Mouse (Mus musculus): Measurements from ENCODE around the gene Snapc2. TPM values are rescaled to one million over a fixed set of nuclear protein-coding genes. Genes with fewer than 3 reads are reported as not detected.
"Not testable (repeated sequence)": the region's sequence is repeated elsewhere in the genome, so short reads cannot be mapped to it uniquely, and the experiment has no call there.

Snapc2 gene
- polyA plus RNA-seq, 1 experiment: 13.5 TPM

DNA sequence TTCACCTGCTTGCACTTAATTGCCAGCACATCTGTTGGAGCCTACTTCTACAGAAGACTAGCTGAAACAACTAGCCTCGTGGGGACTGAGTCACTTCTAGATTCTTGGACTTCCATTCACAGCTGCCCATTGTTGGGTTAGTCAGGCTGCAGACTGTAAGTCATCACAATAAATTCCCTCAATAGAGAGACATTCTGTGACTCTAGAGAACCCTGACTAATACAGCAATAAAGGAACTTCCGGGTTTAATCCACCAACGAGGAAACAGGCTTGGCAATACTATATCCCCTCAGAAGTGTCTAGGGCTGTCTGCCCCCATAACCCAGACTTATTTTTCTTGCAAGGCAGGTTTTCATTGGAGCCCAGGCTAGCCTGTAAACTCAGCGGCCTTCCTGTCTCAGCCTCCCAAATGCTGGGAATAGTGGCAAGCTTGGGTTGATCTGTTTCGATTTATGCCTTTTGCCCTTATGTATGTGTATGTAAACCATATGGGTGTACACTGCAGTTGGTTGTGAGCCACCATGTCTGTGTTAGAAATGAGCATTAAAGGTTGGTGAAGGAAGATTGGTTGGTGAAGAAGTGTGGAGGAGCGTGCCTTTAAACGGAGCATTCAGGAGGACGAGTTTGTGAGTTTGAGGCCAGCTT lies 642 bp upstream of the Snapc2 start:
- Histone ChIP-seq H3K4me1 (ENCODE audit: control insufficient read depth, insufficient read depth, insufficient read length, low read length) (peaks cover 2% of the 10 kb centered on the region; the same call in 1 of the 2 replicates), H3K27ac (replicated peaks; ENCODE audit: low read depth, low read length) (0 out of 2 replicates have a peak overlapping the region, but pooled peaks have one; percentile 40), H3K4me3 (ENCODE audit: insufficient read depth, low read depth, low read length) (peak overlapping the region; percentile 96)

DNA sequence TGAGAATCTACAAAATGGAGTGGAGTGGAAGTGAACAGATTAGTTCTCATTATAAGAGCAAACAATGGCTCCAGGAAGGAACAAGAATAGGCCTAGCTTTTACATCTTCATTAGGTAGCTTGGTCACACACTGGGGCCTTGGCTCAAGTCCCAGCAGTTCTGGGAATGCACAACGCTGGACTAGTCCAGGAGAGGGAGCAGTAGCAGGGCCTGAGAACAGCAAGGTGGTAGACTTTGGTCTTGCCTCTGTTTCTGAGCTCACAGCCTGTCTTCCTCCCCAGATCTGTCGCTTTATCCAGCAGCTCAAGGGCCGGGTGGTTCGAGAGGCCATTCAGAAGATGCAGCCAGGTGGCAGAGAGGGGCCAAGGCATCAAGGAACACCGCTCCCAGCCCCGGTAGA lies 1.1 kb downstream of the Snapc2 start:
- peaks cover 6% of the 10 kb centered on the region; the same call in 1 of the 2 replicates for H3K4me1 ChIP-seq (ENCODE audit: control insufficient read depth, insufficient read depth, insufficient read length, low read length)
- H3K27ac ChIP-seq (replicated peaks; ENCODE audit: low read depth, low read length): no peak overlapping the region

DNA sequence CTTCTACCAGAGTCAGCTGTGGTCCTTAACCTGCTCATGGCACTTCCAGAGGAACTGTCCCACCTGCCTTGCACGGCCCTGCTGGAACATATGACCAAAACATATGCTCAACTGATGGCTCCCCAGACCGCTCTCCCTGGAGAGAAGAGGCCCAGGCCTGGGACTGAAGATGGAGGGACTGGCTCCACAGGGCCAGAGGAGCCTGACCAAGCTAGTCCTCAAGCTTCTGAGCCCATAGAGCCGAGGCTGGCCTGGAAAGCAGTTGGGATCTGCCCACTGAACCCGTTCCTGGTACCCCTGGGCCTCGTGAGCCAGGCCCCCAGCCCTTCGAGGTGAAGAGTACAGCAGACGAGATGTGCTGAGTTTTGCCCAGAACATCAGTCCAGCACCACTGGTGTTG lies 2.6 kb downstream of the Snapc2 start:
- not testable (repeated sequence) for H3K4me3 ChIP-seq (ENCODE audit: insufficient read depth, low read depth, low read length); H3K4me1 ChIP-seq (ENCODE audit: control insufficient read depth, insufficient read depth, insufficient read length, low read length); H3K27ac ChIP-seq (replicated peaks; ENCODE audit: low read depth, low read length)

More for the DNA sequence above, 1.1 kb downstream of the Snapc2 start:
- H3K4me3 ChIP-seq (ENCODE audit: insufficient read depth, low read depth, low read length): peak overlapping the region; percentile 10; the same call in 1 of the 2 replicates

DNA sequence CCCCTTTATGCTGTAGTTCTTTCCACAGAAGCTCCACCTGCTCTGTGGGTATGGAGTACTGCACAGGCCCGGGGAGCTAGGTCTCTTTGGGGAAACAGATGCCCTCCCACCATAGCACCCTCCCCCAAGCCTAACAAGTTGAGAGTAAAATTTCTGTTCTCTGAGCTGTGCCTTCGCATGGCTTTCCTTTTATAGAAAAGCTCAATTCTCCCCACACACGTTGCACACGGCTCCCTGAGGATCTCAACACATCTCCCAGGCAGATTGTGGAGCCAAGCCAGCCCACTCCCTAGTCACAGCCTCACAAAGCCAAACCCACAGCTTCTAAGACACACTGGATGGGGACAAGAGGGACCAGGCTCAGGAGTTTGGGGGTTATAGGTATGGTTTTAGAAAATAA lies 4.0 kb downstream of the Snapc2 start:
- Histone ChIP-seq H3K27ac (replicated peaks; ENCODE audit: low read depth, low read length) (no peak overlapping the region), H3K4me3 (ENCODE audit: insufficient read depth, low read depth, low read length) (no peak overlapping the region), H3K4me1 (ENCODE audit: control insufficient read depth, insufficient read depth, insufficient read length, low read length) (peaks cover 6% of the 10 kb centered on the region; the same call in 1 of the 2 replicates)

DNA sequence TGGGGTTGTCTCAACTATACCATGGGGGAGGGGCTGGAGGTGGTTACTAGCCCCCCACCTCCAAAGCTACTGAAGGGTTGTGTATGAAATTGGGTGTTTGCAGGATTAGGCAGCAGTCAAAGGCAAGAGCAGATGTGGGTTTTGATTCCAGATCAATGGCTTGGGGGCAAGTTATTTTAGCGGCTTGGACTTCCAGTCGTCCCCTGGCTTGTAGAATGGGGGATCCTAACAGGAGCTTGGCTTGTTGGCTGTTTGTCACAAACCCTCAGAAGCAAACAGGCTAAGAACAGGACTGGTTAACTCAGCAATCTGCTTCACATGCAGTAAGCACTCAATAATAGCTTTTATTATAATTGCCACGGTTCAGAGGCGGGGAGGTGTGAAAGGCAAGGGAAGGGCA lies 4.5 kb downstream of the Snapc2 start:
- Histone ChIP-seq H3K4me1 (ENCODE audit: control insufficient read depth, insufficient read depth, insufficient read length, low read length) (peaks cover 6% of the 10 kb centered on the region; the same call in 1 of the 2 replicates), H3K4me3 (ENCODE audit: insufficient read depth, low read depth, low read length) (no peak overlapping the region), H3K27ac (replicated peaks; ENCODE audit: low read depth, low read length) (no peak overlapping the region)

DNA sequence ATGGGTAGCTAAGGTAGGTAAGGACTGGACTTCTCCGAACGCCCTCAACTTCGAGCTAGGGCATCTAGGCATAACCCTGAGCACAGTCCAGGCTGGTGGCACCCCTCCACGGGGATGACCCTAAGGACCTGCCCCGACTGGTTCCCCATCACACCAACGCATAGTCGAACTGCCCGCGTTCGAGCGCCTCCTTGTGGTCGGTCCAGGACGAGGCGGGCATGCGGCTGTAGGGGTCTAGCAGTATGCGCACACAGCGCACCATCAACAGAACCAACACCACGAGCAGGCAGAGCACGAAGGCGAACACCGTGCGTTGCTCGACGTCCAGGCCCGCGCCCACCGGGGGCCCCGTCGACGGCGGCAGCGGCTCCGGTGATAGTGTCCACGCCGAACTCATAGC lies 5.4 kb downstream of the Snapc2 start:
- H3K27ac ChIP-seq (replicated peaks; ENCODE audit: low read depth, low read length): no peak overlapping the region
- H3K4me1 ChIP-seq (ENCODE audit: control insufficient read depth, insufficient read depth, insufficient read length, low read length): peaks cover 3% of the 10 kb centered on the region; the same call in 1 of the 2 replicates
- peak overlapping the region; percentile 47 for H3K4me3 ChIP-seq (ENCODE audit: insufficient read depth, low read depth, low read length)

DNA sequence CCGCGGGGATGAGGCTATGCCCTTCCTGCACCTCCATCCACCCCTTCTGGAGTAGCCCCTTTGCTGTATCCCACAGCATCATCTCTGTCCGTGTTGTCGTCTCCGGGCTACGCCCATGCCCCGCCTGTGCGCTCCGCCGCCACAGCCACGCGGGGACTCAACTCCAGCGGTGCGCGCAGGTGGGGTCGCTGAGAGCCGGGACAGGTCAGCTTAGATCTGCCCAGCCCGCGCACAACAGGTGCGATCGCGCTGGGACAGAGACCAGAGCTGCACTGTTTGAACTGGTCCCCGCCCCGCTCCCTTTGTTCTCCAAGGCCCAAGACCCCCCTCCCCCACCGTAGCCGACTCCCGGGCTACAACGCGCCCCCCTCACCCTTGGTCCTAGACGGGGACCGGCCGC lies 5.8 kb downstream of the Snapc2 start:
- Histone ChIP-seq H3K27ac (replicated peaks; ENCODE audit: low read depth, low read length) (no peak overlapping the region), H3K4me3 (ENCODE audit: insufficient read depth, low read depth, low read length) (peak overlapping the region; percentile 47), H3K4me1 (ENCODE audit: control insufficient read depth, insufficient read depth, insufficient read length, low read length) (peaks cover 3% of the 10 kb centered on the region; the same call in 1 of the 2 replicates)

DNA sequence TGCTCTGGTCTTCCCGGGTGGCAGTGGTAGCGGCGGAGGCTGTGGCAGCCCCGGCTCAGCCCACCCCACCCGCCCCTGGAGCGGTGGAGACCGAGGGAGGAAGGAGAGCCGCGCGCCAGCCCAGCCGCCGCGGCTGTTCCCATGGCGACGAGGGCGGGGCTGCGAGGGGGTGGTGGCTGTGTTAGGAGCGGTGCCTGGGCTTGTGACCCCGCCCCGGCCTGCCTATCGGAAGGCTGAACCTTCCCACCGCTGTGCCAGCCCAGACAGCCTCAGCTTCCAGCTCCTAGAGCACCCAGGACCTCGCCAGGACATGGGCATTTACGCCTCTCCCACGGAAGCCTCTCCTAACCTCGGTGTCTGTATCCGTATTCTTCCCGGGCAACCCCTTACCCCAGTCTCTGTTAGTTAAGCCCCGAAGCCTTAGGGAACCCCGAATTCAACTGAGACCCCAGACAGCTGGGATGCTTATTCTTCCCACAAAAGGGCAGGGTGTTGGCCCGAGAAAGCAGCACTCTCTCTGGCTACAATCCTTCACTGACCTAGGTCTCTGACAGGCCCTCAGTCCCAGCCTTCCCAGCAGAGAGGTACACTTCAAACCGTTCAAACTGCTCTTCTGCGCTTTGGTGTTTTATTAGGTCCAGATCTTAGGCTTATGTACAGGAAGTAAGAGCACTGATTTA lies 6.4 kb downstream of the Snapc2 start, which contains the start of gene Ctxn1:
Ctxn1 (minus strand) TSS at position 150 of the 680 bp plus-strand sequence.
- H3K27ac ChIP-seq (replicated peaks; ENCODE audit: low read depth, low read length): no peak within 1 kb of the TSS
- H3K4me1 ChIP-seq (ENCODE audit: control insufficient read depth, insufficient read depth, insufficient read length, low read length): peaks cover 3% of the 10 kb centered on the region; the same call in 1 of the 2 replicates
- peak within 1 kb of the TSS; percentile 47 for H3K4me3 ChIP-seq (ENCODE audit: insufficient read depth, low read depth, low read length)

DNA sequence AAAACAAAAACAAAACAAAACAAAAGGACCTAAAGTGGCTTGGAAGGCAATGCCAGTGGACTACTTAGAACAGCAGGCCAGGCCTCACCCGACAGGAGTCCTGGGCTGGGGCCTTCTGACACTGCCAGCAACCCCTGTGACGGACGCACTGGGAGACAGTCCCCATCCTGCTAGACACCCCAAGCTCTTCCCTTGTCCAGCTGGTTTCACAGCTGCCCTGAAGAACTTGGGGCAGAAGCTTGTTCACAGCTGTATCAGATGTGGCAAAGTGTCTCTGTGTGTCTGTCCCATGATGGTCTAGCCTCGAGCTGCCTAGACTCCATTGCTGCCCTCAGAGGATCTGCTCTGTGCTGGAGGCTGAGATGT lies 6.9 kb downstream of the Snapc2 start:
- H3K4me1 ChIP-seq (ENCODE audit: control insufficient read depth, insufficient read depth, insufficient read length, low read length): peaks cover 3% of the 10 kb centered on the region; the same call in 1 of the 2 replicates
- H3K4me3 ChIP-seq (ENCODE audit: insufficient read depth, low read depth, low read length): no peak overlapping the region
- H3K27ac ChIP-seq (replicated peaks; ENCODE audit: low read depth, low read length): no peak overlapping the region

DNA sequence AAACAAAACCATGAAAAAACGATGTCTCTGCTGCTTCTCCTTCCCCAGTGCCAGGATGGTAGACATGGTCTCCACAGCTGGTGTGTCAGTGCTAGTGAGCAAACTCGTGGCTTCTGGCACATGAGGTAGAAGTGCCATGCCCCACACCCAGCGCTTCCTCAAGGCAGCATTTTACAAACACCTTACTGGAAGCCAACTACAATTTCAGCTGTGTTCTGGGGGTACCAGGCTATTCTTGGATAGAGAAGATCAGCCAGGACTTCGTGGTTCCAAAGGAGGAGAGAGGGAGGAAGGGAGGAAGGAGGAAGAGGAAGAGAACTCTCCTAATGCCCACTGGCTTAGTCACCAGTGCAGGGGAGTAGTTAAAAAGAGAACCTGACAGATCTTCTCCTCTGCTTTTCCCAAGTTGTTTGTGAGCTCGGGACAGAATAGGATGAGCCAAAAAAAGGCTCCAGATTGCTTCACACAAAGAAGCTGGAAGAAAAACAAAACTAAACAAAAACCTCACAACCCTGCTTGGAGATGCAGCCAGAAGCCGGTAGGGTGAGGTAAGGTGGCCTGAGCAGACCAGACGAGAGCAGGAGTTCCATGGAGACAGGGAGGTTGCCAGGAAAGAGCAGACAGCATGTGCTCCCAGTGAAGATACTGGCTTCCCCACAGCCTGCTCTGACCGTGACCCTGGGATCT lies 10.4 kb downstream of the Snapc2 start:
- no peak overlapping the region for H3K4me3 ChIP-seq (ENCODE audit: insufficient read depth, low read depth, low read length)
- no peak overlapping the region for H3K27ac ChIP-seq (replicated peaks; ENCODE audit: low read depth, low read length)
- peaks cover 3% of the 10 kb centered on the region; the same call in 1 of the 2 replicates for H3K4me1 ChIP-seq (ENCODE audit: control insufficient read depth, insufficient read depth, insufficient read length, low read length)

DNA sequence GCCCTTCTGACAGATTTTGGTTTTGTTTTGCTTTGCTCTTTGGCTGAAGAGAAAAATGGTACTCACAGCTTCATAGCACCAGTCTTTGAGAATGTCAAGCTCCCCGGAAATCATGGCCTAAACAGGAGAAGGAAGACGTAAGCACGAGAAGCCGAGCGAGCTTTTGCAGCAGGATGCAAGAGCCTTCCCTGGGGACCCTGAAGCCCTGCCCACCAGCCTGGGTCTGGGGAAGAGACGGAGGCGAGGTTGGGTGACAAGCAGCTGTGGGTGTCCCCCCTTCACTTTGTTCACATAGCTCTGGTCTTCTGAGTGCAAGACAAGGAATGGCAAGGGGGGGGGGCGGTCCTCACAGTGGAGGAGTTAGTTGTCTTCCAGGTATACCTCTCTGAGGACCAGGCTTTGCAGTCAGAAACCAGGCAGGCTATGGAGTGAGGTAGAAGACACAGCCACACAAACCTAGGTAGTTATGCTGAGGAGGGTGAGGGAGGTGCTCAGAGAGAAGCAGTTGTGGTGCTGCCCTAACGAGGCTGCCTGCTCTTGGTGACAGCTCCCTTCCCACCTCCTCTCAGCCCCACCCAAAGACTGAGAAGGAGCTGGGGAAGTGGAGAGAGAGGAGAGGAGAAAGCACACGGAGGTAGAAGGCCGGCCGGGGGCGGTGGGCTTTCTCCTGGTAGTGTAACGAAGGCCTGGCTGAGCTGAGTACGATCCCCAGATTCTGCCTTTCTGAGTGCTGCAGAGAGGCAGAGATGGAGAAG lies 12.5 kb downstream of the Snapc2 start:
- Histone ChIP-seq H3K27ac (replicated peaks; ENCODE audit: low read depth, low read length) (no peak overlapping the region), H3K4me3 (ENCODE audit: insufficient read depth, low read depth, low read length) (no peak overlapping the region), H3K4me1 (ENCODE audit: control insufficient read depth, insufficient read depth, insufficient read length, low read length) (no peaks in the 10 kb centered on the region)

DNA sequence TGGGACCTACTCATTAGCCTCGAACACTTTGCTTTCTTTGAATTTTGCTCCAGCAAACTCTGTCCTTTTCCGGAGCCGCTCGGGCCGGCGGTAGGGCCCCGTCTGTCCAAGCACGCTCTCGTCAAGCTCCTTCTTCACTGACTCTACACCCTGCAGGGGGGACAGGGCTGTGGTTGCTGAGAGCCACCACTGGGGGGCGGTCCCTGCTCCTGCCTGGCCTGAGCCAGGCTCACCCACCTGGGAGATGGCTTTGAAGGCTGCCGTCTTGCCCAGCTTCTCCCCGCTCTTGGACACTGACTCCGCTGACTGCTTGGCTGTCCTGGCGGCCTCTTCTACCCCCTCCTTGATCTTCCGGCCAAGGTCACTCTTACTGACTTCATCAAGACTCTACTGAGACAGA lies 14.7 kb downstream of the Snapc2 start:
- no peaks in the 10 kb centered on the region for H3K4me1 ChIP-seq (ENCODE audit: control insufficient read depth, insufficient read depth, insufficient read length, low read length)
- no peak overlapping the region for H3K27ac ChIP-seq (replicated peaks; ENCODE audit: low read depth, low read length)
- no peak overlapping the region for H3K4me3 ChIP-seq (ENCODE audit: insufficient read depth, low read depth, low read length)

DNA sequence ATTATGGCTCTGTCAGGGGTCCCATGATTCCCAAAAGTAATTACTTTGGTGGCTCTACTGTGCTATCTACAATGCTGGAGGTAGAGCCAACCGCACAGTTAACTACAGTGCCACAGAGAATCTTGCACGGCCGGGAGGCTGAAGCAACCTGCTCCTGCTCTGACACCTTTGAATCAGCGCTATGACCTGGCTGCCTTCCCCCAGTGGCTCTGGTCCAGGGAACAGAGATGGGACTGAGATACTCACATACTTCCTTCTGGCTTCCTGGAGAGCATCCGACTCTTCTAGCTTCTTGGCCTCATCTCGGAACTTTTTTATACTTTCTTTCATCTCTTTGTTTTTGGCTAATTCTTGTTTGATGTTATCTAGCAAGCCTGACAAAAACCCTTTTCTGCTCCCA lies 16.7 kb downstream of the Snapc2 start:
- H3K27ac ChIP-seq (replicated peaks; ENCODE audit: low read depth, low read length): no peak overlapping the region
- H3K4me3 ChIP-seq (ENCODE audit: insufficient read depth, low read depth, low read length): no peak overlapping the region
- no peaks in the 10 kb centered on the region for H3K4me1 ChIP-seq (ENCODE audit: control insufficient read depth, insufficient read depth, insufficient read length, low read length)

DNA sequence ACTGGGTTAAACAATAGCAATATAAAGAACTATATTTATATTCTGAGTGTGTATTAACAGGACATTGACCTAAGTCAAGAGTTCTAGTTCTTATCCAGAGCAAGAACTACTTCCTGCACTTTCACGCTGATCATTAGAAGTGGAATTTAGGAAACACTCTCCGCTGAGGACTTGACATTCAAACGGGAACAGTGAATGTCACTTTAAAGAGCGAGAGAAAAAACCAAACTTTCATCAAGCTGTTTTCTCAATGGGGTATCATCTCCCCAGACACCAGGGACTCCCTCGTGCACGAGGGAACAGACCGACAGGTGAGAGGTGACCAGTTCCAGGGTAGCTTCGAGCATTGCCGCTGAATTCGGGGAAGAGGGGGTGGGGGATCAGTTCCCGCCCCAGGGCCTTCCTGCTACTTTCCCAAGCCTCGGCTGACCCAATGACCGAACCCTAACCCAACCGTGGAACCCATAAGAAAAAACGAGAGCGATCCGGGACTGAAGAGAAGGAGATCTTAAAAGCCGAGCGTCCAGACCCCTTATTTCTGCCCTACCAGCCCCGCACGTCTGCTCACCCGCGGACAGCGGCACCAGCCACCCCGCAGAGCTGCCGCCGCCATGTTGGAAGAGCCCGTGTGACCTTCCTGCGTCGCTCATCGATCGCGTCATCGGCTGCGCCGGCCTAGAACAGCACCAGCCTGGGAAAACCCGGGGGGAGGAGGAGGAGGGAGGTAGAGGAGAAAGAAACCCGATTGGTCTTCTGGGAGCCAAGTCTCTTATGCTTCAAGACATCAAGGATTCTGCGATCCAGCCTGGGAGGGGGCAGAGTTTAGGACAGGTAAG lies 22.6 kb downstream of the Snapc2 start, which contains the start of gene Timm44:
Timm44 (minus strand) TSS at position 639 of the 836 bp plus-strand sequence.
- Histone ChIP-seq H3K4me3 (ENCODE audit: insufficient read depth, low read depth, low read length) (peak within 1 kb of the TSS; percentile 84), H3K4me1 (ENCODE audit: control insufficient read depth, insufficient read depth, insufficient read length, low read length) (no peaks in the 10 kb centered on the region), H3K27ac (replicated peaks; ENCODE audit: low read depth, low read length) (peak within 1 kb of the TSS; percentile 82)

Data from brown adipose tissue, adult 24 weeks (tissue).